Mouse (Mus musculus): ENCODE measurements around the gene Pdpn.
A peak's percentile ranks its signal among the peaks of the same experiment; 100 is the strongest.

Pdpn gene

DNA sequence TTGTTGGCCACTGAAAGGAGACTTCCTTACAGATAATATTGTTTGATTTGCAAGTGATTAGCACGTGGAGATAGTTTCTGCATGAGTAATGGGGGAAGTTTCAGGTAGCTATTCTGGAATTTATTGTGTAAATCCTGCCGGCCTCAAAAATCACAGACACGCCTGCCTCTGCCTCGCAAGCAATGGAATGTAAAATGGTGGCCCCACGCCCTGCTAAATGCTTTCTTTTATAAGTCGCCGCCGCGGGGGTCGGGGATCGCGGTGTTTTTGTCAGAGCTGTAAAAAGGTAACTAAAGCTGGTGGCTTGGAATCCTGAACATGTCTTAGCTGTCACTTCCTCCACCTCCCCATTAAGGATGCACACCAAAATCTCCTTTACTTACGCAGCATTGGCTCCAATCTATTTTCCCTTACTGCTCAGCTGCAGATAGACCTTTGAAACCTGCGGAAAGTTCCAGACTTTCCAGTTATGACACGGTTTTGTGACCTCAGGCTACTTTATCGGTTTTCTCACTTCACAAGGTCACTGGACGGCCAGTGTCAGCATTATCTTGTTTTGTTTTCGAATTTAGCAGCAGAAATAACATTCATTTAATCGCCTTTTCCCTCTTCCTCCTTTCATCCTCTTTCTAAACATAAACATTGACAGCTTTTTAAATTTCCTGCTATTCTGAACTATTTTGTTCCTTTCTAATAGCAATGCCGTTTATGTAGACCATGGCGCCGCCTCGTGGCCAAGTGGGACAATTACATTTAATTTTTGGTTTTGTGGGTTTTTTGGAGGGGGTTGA lies 60.9 kb downstream of the Pdpn start:
- peak; percentile 48 for DNase-seq

DNA sequence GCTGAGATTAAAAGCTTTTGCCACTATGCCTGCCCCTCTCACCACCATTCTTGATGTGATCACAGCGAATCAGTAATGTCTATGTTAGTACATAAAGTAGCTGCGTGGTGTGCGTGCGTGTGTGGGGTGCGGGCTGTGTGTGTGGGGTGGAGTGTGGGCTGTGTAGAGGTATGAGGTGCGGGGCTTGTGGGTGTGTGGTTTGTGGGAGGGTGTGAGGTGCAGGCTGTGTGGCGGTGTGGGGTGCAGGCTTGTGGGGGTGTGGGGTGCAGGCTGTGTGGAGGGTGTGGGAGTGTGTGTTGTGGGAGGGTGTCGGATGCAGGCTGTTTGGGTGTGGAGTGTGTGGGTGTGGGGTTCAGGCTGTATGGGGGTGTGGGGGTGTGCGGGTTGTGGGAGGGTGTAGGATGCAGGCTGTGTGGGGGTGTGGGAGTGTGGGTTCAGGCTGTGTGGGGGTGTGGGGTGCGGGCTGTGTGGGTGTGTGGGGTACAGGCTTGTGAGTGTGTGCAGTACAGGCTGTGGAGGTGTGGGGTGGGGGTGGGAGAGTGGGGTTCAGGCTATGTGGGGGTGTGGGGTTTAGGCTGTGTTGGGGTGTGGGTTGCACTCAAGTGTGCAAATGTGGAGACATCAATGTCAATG lies 67.5 kb downstream of the Pdpn start:
- no peak for DNase-seq

DNA sequence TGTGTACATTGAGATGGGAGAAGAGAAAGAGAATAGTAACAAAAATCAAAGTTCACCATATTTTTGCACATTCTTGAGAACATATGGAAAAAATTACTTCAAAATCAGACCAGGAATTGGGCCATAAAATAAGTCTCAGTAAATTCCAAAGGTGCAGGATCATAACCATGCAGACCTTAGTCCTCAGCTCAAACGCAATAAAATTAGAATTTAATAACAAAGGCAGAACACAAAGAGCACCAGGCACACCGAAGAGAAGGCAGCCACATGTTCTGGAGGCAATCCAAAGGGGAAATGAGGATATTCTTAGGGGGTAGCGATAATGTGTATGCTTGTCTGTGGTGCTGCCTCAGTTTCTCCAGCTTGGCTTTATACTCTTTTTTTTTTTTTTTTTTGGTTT lies 68.3 kb downstream of the Pdpn start:
- no peak for DNase-seq

DNA sequence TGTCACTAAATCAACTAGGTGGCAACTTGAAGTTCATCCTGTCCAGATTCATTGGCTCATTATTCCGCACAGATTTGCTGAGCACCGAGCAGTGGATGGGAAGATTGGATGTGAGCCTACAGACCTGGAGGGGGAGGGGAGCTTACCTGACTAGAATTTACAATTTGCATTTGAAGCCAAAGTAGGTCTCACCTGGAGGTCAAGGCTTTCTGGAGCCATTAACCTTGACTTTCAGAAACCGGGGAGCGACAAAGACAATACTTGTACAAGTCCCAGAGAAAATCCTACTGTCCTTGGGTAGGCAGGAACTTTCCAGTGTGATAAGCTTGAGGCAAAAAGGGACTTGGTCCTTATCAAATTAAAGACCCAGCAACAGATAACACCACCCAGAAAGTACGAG lies 71.4 kb downstream of the Pdpn start:
- no peak for DNase-seq

DNA sequence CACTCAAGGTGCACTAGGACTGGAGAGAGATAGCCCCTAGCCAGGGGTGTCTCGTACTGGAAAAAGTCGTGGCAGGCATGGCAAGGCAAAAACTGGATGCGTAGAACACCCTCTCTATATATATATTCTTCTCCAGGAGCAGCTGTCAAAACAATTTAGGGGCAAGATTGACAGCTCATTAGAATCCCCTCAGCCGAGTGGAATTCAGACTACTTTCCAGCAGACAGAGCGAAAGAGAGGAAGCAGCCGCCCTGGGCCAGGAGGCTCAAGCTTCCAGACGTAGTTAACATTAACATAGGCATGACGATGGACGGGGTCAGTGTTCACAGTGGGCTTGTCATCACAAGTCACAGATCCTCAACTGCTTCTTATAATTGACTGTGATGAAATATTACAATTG lies 73.5 kb downstream of the Pdpn start:
- peak; percentile 52 for DNase-seq

DNA sequence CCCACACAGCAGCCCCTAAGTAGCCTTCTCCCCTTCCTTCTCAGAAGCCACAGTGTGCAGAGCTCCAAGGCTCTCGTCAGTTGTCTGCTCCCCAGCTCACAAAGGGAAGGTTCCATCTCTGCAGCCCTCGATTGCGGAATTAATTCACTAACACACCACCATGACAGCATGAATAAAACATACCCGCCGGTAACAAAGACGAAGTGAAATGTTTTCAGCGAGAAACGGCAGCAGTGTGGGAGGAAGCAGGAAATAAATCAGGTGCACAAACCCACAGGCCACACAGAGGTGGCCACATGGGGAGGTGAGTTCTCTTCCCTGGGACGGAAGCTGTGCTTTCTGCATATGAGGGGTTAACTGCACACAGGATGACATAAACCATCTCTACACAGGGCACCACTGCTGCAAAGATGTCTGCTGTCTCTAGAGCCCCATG lies 80.0 kb downstream of the Pdpn start:
- DNase-seq, result no peak

DNA sequence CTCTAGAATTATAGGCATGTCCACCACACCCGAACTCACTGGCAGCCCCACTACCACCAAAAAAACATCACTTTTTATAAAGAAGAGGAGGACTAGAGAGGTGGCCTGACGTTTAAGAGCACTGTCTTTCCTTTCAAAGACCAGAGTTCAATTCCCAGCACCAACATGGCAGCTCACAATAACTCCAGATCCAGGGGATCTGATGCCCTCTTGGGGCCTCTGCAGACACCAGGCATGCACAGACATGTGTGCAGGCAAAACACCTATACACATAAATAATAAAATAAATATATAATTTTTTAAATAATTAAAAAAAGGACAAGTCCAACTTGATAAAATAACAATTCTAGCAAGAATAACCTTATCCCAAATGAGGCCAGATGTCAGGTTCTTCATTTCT lies 80.5 kb downstream of the Pdpn start:
- no peak for DNase-seq
